Mouse (Mus musculus): Measurements from ENCODE around the gene Ptchd3. TPM values are rescaled to one million over a fixed set of nuclear protein-coding genes. Genes with fewer than 3 reads are reported as not detected.

Gene Ptchd3
- not detected in 2 replicates for total RNA-seq (2014; rRNA removed)
- not detected in 2 replicates for polyA plus RNA-seq (2015; fragmentation: Nextera tagmentation; extraction: Ambion mirVana)

GRCm38 (mm10) chr11:121829947-121830346 is at the start of gene Ptchd3:
Ptchd3 (plus strand) TSS chr11:121830247.
- Histone ChIP-seq H3K4me1 (ENCODE audit: insufficient read depth) (no peaks in the 10 kb centered on the region), H3K4me2 (ENCODE audit: low read depth) (no peak within 1 kb of the TSS), H3K27ac (ENCODE audit: low read depth, low read length) (no peak within 1 kb of the TSS), H3K9ac (no peak within 1 kb of the TSS), H3K36me3 (ENCODE audit: insufficient read depth) (no peaks in the 10 kb centered on the region), H3K27me3 (ENCODE audit: insufficient read depth, low read length) (no peaks in the 10 kb centered on the region), H3K4me3 (ENCODE audit: low read depth, low read length) (no peak within 1 kb of the TSS), H3K9me3 (ENCODE audit: low read length) (peaks cover 3% of the 10 kb centered on the region; the same call in 1 of the 2 replicates)
- TF ChIP-seq CTCF (IDR thresholded peaks at IDR 0.05; ENCODE audit: low read depth), result no peak
- ATAC-seq (no peak), DNase-seq (no peak)
- 79% methylated on average over 18 of the region's 18 CpGs for WGBS

- no peak overlapping the region for H3K4me3 ChIP-seq (ENCODE audit: low read depth, low read length)
- H3K27ac ChIP-seq (ENCODE audit: low read depth, low read length), result no peak overlapping the region
- no peaks in the 10 kb centered on the region for H3K9me3 ChIP-seq (ENCODE audit: low read length)
- 88% methylated on average over 1 of the region's 1 CpGs for WGBS
- no peaks in the 10 kb centered on the region for H3K36me3 ChIP-seq (ENCODE audit: insufficient read depth)
- DNase-seq (no peak), ATAC-seq (no peak)
- TF ChIP-seq CTCF (IDR thresholded peaks at IDR 0.05; ENCODE audit: low read depth), result no peak
- no peak overlapping the region for H3K9ac ChIP-seq
- H3K4me1 ChIP-seq (ENCODE audit: insufficient read depth), result no peaks in the 10 kb centered on the region
- H3K4me2 ChIP-seq (ENCODE audit: low read depth), result no peak overlapping the region
- H3K27me3 ChIP-seq (ENCODE audit: insufficient read depth, low read length), result no peaks in the 10 kb centered on the region
These were observed 48.2 kb upstream of the Ptchd3 start for GRCm38 (mm10) chr11:121781831-121782230.

- ATAC-seq (no peak), DNase-seq (no peak)
- H3K9me3 ChIP-seq (ENCODE audit: low read length), result no peaks in the 10 kb centered on the region
- H3K4me2 ChIP-seq (ENCODE audit: low read depth), result no peak overlapping the region
- no peaks in the 10 kb centered on the region for H3K36me3 ChIP-seq (ENCODE audit: insufficient read depth)
- no peak overlapping the region for H3K9ac ChIP-seq
- H3K27me3 ChIP-seq (ENCODE audit: insufficient read depth, low read length), result no peaks in the 10 kb centered on the region
- H3K27ac ChIP-seq (ENCODE audit: low read depth, low read length), result no peak overlapping the region
- H3K4me1 ChIP-seq (ENCODE audit: insufficient read depth), result no peaks in the 10 kb centered on the region
- no peak overlapping the region for H3K4me3 ChIP-seq (ENCODE audit: low read depth, low read length)
- no peak for TF ChIP-seq CTCF (IDR thresholded peaks at IDR 0.05; ENCODE audit: low read depth)
These were observed 42.6 kb upstream of the Ptchd3 start for GRCm38 (mm10) chr11:121787456-121787855.

DNA sequence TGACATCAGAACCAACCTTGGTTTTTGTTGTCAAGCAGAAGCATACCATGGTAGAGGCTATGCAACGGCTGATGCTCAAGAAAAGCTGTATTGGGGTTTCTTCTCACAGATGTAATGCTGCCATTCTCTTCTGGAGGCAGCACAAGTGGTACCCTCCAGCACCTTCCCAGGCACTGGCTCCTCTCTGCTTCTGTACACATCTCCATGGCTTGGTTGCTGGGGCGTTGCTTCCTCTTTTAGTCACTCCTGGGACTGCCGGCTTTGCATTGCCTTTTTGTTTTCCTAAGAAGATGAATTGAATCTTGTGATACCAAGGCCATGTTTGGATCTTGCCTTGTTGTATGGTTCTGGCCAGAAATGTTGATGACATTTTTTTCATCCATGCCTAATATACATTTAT is 40.5 kb upstream of the Ptchd3 start:
- 91% methylated on average over 3 of the region's 3 CpGs for WGBS
- no peak overlapping the region for H3K4me2 ChIP-seq (ENCODE audit: low read depth)
- H3K27ac ChIP-seq (ENCODE audit: low read depth, low read length), result no peak overlapping the region
- no peaks in the 10 kb centered on the region for H3K36me3 ChIP-seq (ENCODE audit: insufficient read depth)
- no peak for ATAC-seq
- no peak overlapping the region for H3K9ac ChIP-seq
- no peak for TF ChIP-seq CTCF (IDR thresholded peaks at IDR 0.05; ENCODE audit: low read depth)
- H3K27me3 ChIP-seq (ENCODE audit: insufficient read depth, low read length), result no peaks in the 10 kb centered on the region
- DNase-seq, result no peak
- no peak overlapping the region for H3K4me3 ChIP-seq (ENCODE audit: low read depth, low read length)
- no peaks in the 10 kb centered on the region for H3K9me3 ChIP-seq (ENCODE audit: low read length)
- no peaks in the 10 kb centered on the region for H3K4me1 ChIP-seq (ENCODE audit: insufficient read depth)

DNA sequence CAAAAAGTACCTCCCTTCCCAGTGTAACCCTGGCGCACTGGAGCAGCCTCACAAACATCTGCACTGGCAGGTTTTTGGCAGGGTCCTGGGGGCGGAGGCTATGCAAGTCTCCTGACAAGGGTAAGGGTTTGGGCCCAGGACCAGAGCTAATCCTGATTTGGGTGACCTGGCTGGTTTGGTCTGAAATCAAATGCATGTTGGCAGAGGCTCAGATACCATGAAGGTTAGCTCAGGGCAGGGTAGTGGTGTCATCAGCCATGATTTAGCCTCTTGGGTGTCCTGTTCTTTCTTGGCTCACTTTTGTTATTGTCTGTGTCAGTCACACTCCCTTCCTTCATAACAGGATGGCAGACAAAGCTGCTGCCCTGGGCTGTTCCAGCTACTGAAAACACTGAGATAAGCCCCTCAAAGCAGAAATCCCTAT is 39.4 kb upstream of the Ptchd3 start:
- ATAC-seq, result no peak
- no peak for TF ChIP-seq CTCF (IDR thresholded peaks at IDR 0.05; ENCODE audit: low read depth)
- Histone ChIP-seq H3K9me3 (ENCODE audit: low read length) (no peaks in the 10 kb centered on the region), H3K4me3 (ENCODE audit: low read depth, low read length) (no peak overlapping the region), H3K27ac (ENCODE audit: low read depth, low read length) (no peak overlapping the region), H3K27me3 (ENCODE audit: insufficient read depth, low read length) (no peaks in the 10 kb centered on the region), H3K36me3 (ENCODE audit: insufficient read depth) (no peaks in the 10 kb centered on the region), H3K4me1 (ENCODE audit: insufficient read depth) (no peaks in the 10 kb centered on the region), H3K4me2 (ENCODE audit: low read depth) (no peak overlapping the region), H3K9ac (no peak overlapping the region)
- 82% methylated on average over 2 of the region's 2 CpGs for WGBS
- no peak for DNase-seq

DNA sequence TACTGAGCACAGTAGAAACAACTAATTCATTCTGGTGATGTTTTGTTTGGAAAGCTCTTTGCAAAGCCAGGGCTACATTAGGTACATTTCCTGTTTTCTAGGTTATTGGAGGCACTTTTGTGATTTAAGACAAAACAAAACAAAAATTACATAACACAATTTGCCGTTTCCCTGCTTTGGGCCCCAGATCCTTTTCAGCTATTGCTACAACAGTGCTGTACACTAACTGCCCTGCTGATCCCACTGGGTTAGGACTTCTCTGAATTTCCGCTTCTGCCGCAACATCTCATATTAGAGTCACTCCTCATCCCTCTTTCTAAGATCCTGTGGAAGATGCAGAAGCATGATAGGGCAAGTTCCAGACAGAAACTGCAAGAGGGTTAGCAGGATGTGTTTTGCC is 38.6 kb upstream of the Ptchd3 start:
- no peaks in the 10 kb centered on the region for H3K4me1 ChIP-seq (ENCODE audit: insufficient read depth)
- no peak overlapping the region for H3K4me3 ChIP-seq (ENCODE audit: low read depth, low read length)
- H3K27me3 ChIP-seq (ENCODE audit: insufficient read depth, low read length), result no peaks in the 10 kb centered on the region
- H3K9me3 ChIP-seq (ENCODE audit: low read length), result no peaks in the 10 kb centered on the region
- no peak overlapping the region for H3K27ac ChIP-seq (ENCODE audit: low read depth, low read length)
- H3K9ac ChIP-seq, result no peak overlapping the region
- H3K36me3 ChIP-seq (ENCODE audit: insufficient read depth), result no peaks in the 10 kb centered on the region
- no peak for ATAC-seq
- no peak for DNase-seq
- 80% methylated on average over 3 of the region's 3 CpGs for WGBS
- no peak for TF ChIP-seq CTCF (IDR thresholded peaks at IDR 0.05; ENCODE audit: low read depth)
- H3K4me2 ChIP-seq (ENCODE audit: low read depth), result no peak overlapping the region

DNA sequence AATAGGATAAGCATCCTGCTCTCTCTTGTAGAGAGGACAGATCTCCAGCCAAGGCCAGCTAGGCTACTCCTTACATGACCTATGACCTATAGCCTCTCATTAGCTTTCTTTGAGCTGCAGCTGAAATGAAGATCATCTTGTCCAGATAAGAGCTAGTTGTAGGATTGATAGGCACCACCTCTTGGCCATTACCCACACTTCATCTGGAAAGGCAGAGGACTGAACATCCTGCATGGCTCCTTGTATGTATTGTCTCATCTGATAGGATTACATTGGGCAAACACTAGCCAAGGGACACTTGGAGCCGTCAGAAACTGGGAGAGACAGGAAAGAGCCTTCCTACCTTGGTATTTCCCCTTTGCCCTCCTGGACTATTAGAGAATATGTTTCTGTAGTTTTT is 38.1 kb upstream of the Ptchd3 start:
- Histone ChIP-seq H3K4me2 (ENCODE audit: low read depth) (no peak overlapping the region), H3K27ac (ENCODE audit: low read depth, low read length) (no peak overlapping the region), H3K9ac (no peak overlapping the region), H3K9me3 (ENCODE audit: low read length) (no peaks in the 10 kb centered on the region), H3K4me3 (ENCODE audit: low read depth, low read length) (no peak overlapping the region), H3K27me3 (ENCODE audit: insufficient read depth, low read length) (no peaks in the 10 kb centered on the region), H3K36me3 (ENCODE audit: insufficient read depth) (no peaks in the 10 kb centered on the region), H3K4me1 (ENCODE audit: insufficient read depth) (no peaks in the 10 kb centered on the region)
- ATAC-seq (no peak), DNase-seq (no peak)
- WGBS, result 85% methylated on average over 1 of the region's 1 CpGs
- TF ChIP-seq CTCF (IDR thresholded peaks at IDR 0.05; ENCODE audit: low read depth), result no peak

GRCm38 (mm10) chr11:121793530-121793929 is 36.5 kb upstream of the Ptchd3 start:
- 91% methylated on average over 3 of the region's 3 CpGs for WGBS
- Histone ChIP-seq H3K9me3 (ENCODE audit: low read length) (no peaks in the 10 kb centered on the region), H3K27me3 (ENCODE audit: insufficient read depth, low read length) (no peaks in the 10 kb centered on the region), H3K36me3 (ENCODE audit: insufficient read depth) (no peaks in the 10 kb centered on the region), H3K4me3 (ENCODE audit: low read depth, low read length) (no peak overlapping the region), H3K27ac (ENCODE audit: low read depth, low read length) (no peak overlapping the region), H3K4me2 (ENCODE audit: low read depth) (no peak overlapping the region), H3K9ac (no peak overlapping the region), H3K4me1 (ENCODE audit: insufficient read depth) (no peaks in the 10 kb centered on the region)
- DNase-seq (no peak), ATAC-seq (no peak)
- no peak for TF ChIP-seq CTCF (IDR thresholded peaks at IDR 0.05; ENCODE audit: low read depth)

Data from forebrain, postnatal 0 days (tissue).